In genomic region chr6:146901929-146902328, GRCm38 (mm10) we compare ENCODE assay signal across 28 mouse cellular contexts. TPM values are rescaled to one million over a fixed set of nuclear protein-coding genes. Genes with fewer than 3 reads are reported as not detected.
DNase-seq lines count a peak whose midpoint lies in the region; ATAC-seq and TF ChIP-seq lines count a peak whose summit lies in the region.
"Had no signal": no experiment of that assay in that cellular context is flagged by ENCODE, and none has a peak within 500 bp of the region (broad histone marks: within the 10 kb centered on the region; RNA-seq: fewer than 3 reads in every experiment).

No protein-coding gene starts in this region.

- H3K36me3 ChIP-seq in heart, adult 2 months (ENCODE audit: control insufficient read depth, insufficient read depth, low read length): peaks cover 33% of the 10 kb centered on the region
- no peaks in the 10 kb centered on the region for H3K36me3 ChIP-seq in lung, embryonic 14.5 days (ENCODE audit: insufficient read depth)
- peaks cover 0 to 9% of the 10 kb centered on the region in 2 experiments; a peak in 2 of 4 replicates for H3K36me3 ChIP-seq in MEL (ENCODE audit: control insufficient read depth in 1 of 2, insufficient read depth in 2 of 2, low read length in 2 of 2)
- H3K36me3 ChIP-seq in stomach, postnatal 0 days (ENCODE audit: control insufficient read depth, insufficient read depth, low read length): no peaks in the 10 kb centered on the region
- H3K36me3 ChIP-seq: embryonic facial prominence, embryonic 15.5 days; forebrain, embryonic 15.5 days; G1E; hindbrain, embryonic 13.5 days had no signal

- H3K27ac ChIP-seq in heart, adult 2 months: peak overlapping the region; percentile 58
- H3K27ac ChIP-seq in lung, embryonic 14.5 days (ENCODE audit: low read depth): no peak overlapping the region
- H3K27ac ChIP-seq in MEL (ENCODE audit: control insufficient read depth, low read depth, low read length): no peak overlapping the region
- no peak overlapping the region for H3K27ac ChIP-seq in stomach, postnatal 0 days (replicated peaks)
- H3K27ac ChIP-seq: embryonic facial prominence, embryonic 15.5 days; forebrain, embryonic 15.5 days; heart, embryonic 10.5 days; hindbrain, embryonic 13.5 days; hindbrain, postnatal 0 days had no signal

- no peak overlapping the region for H3K4me3 ChIP-seq in heart, adult 2 months
- H3K4me3 ChIP-seq in lung, embryonic 14.5 days (ENCODE audit: low read depth, low read length): no peak overlapping the region
- H3K4me3 ChIP-seq in MEL (ENCODE audit: control insufficient read depth in 1 of 2, insufficient read depth in 1 of 2, low read depth in 2 of 2, low read length in 2 of 2): no peak overlapping the region
- H3K4me3 ChIP-seq in stomach, postnatal 0 days (ENCODE audit: low read depth, low read length): no peak overlapping the region
- H3K4me3 ChIP-seq: embryonic facial prominence, embryonic 15.5 days; erythroblast, embryonic 14.5 days; forebrain, embryonic 15.5 days; heart, embryonic 10.5 days; hindbrain, embryonic 13.5 days had no signal

- peaks cover 23% of the 10 kb centered on the region for H3K4me1 ChIP-seq in heart, adult 2 months (ENCODE audit: control insufficient read depth, insufficient read depth, low read length)
- peaks cover 4% of the 10 kb centered on the region; the same call in 1 of the 2 replicates for H3K4me1 ChIP-seq in lung, embryonic 14.5 days (ENCODE audit: insufficient read depth)
- H3K4me1 ChIP-seq in MEL (ENCODE audit: control insufficient read depth in 1 of 2, insufficient read depth in 2 of 2, low read length in 2 of 2): peaks cover 7% of the 10 kb centered on the region in 2 experiments
- H3K4me1 ChIP-seq in stomach, postnatal 0 days (replicated peaks; ENCODE audit: control insufficient read depth, insufficient read depth): 0 out of 2 replicates have a peak, but pooled peaks cover 2% of the 10 kb centered on the region
- H3K4me1 ChIP-seq: forebrain, embryonic 15.5 days; hindbrain, embryonic 13.5 days had no signal

- TF ChIP-seq EP300 in heart, adult 2 months (IDR thresholded peaks at IDR 0.05; ENCODE audit: insufficient read depth, low read depth, low read length): no peak
- no peak for TF ChIP-seq EP300 in MEL (IDR thresholded peaks at IDR 0.05; ENCODE audit: low read depth in 1 of 2, low read length in 2 of 2)
- TF ChIP-seq EP300 in stomach, postnatal 0 days (optimal IDR thresholded peaks at IDR 0.05): no peak

- no peak overlapping the region for H3K4me2 ChIP-seq in lung, embryonic 14.5 days
- H3K4me2 ChIP-seq in stomach, postnatal 0 days (replicated peaks; ENCODE audit: low read depth): no peak overlapping the region
- H3K4me2 ChIP-seq: embryonic facial prominence, embryonic 15.5 days; forebrain, embryonic 15.5 days; hindbrain, embryonic 13.5 days had no signal

- H3K9ac ChIP-seq in heart, adult 2 months (ENCODE audit: low read depth, low read length): no peak overlapping the region
- no peak overlapping the region for H3K9ac ChIP-seq in lung, embryonic 14.5 days
- no peak overlapping the region for H3K9ac ChIP-seq in MEL (ENCODE audit: control insufficient read depth, low read depth, low read length, poor library complexity, severe bottlenecking)
- H3K9ac ChIP-seq in stomach, postnatal 0 days (ENCODE audit: low read length): no peak overlapping the region
- H3K9ac ChIP-seq: embryonic facial prominence, embryonic 15.5 days; forebrain, embryonic 15.5 days; hindbrain, embryonic 13.5 days had no signal

- H3K27me3 ChIP-seq in heart, adult 2 months (ENCODE audit: control insufficient read depth, insufficient read depth, low read length): no peaks in the 10 kb centered on the region
- H3K27me3 ChIP-seq in lung, embryonic 14.5 days (ENCODE audit: insufficient read depth, low read length): no peaks in the 10 kb centered on the region
- H3K27me3 ChIP-seq in MEL (ENCODE audit: control insufficient read depth in 1 of 2, insufficient read depth in 2 of 2, low read length in 2 of 2): no peaks in the 10 kb centered on the region
- H3K27me3 ChIP-seq in stomach, postnatal 0 days (ENCODE audit: control insufficient read depth, insufficient read depth, low read length): no peaks in the 10 kb centered on the region
- H3K27me3 ChIP-seq: CH12.LX; embryonic facial prominence, embryonic 15.5 days; forebrain, embryonic 15.5 days; hindbrain, embryonic 13.5 days had no signal

- no peaks in the 10 kb centered on the region for H3K9me3 ChIP-seq in lung, embryonic 14.5 days (ENCODE audit: low read depth, low read length)
- no peaks in the 10 kb centered on the region for H3K9me3 ChIP-seq in MEL (replicated peaks; ENCODE audit: insufficient read depth, low read length)
- no peaks in the 10 kb centered on the region for H3K9me3 ChIP-seq in stomach, postnatal 0 days (ENCODE audit: control insufficient read depth, low read length)
- H3K9me3 ChIP-seq: embryonic facial prominence, embryonic 15.5 days; forebrain, embryonic 15.5 days; G1E; heart, embryonic 10.5 days; hindbrain, embryonic 13.5 days had no signal

- no peak for DNase-seq in heart, adult 2 months
- no peak for DNase-seq in heart, postnatal 14 days
- no peak for DNase-seq in lung, embryonic 14.5 days
- no peak for DNase-seq in lung, postnatal 4 days
- DNase-seq in MEL (ENCODE audit: low read depth, low spot score): no peak
- no peak for DNase-seq in stomach, postnatal 0 days (ENCODE audit: low spot score)
- DNase-seq in urinary bladder, postnatal 25 days (ENCODE audit: low spot score): no peak
- DNase-seq: adrenal gland, adult 2 months; adrenal gland, postnatal 25 days; cerebellum, adult 11 months; cerebellum, adult 8-10 months; cerebellum, postnatal 14 days; embryo, embryonic 11 days; gastrocnemius, postnatal 14 days; heart, postnatal 10 days had no signal

- 75% methylated on average over 4 of the region's 4 CpGs for WGBS in heart, adult 2 months
- 90% methylated on average over 4 of the region's 4 CpGs for WGBS in lung, embryonic 14.5 days
- 89% methylated on average over 4 of the region's 4 CpGs for WGBS in stomach, postnatal 0 days

- no peak for TF ChIP-seq POLR2A in heart, adult 2 months (IDR thresholded peaks at IDR 0.05; ENCODE audit: insufficient read depth, low read depth, low read length)
- no peak for TF ChIP-seq POLR2A in MEL (IDR thresholded peaks at IDR 0.05; ENCODE audit: control insufficient read depth in 1 of 2, insufficient read depth in 1 of 2, low read depth in 1 of 2, low read length in 2 of 2, poor library complexity in 1 of 2)

- no peak for ATAC-seq in lung, embryonic 14.5 days (ENCODE audit: insufficient read depth)
- no peak for ATAC-seq in stomach, postnatal 0 days (ENCODE audit: low FRiP score, low TSS enrichment)
- ATAC-seq: forebrain, embryonic 15.5 days; hindbrain, postnatal 0 days had no signal

- peak; percentile 43 for TF ChIP-seq CTCF in heart, adult 2 months (IDR thresholded peaks at IDR 0.05)
- 0 out of 2 replicates have a peak, but pooled peaks have one; percentile 7 for TF ChIP-seq CTCF in lung, embryonic 14.5 days (IDR thresholded peaks at IDR 0.05; ENCODE audit: low read depth)
- peak in 2 of 3 experiments; percentile 38 to 41; a peak in 3 of 6 replicates for TF ChIP-seq CTCF in MEL (IDR thresholded peaks at IDR 0.05 in 2 of 3, conservative IDR thresholded peaks at IDR 0.05 in 1 of 3; ENCODE audit: control insufficient read depth in 1 of 3, insufficient read depth in 1 of 3, low read depth in 2 of 3, low read length in 3 of 3, poor library complexity in 1 of 3, severe bottlenecking in 1 of 3)
- peak; percentile 36; the same call in 1 of the 2 replicates for TF ChIP-seq CTCF in stomach, postnatal 0 days (IDR thresholded peaks at IDR 0.05; ENCODE audit: low read depth)

- intact Hi-C loops in heart, adult 2 months (cut with DNase I): loop anchor here (2.0 to 5.0 kb wide), 2 partner anchors 31 to 45 kb away; no protein-coding TSS in a partner anchor
- intact Hi-C loops in heart, postnatal 14 days (cut with DNase I): no loop called here

- peak; percentile 31 for TF ChIP-seq RAD21 in MEL (IDR thresholded peaks at IDR 0.05; ENCODE audit: low read depth, low read length)

- peaks cover 1% of the 10 kb centered on the region; the same call in 1 of the 2 replicates for H3K79me2 ChIP-seq in heart, adult 2 months (replicated peaks; ENCODE audit: control insufficient read depth, insufficient read depth, low read length)
- no peaks in the 10 kb centered on the region for H3K79me2 ChIP-seq in MEL (ENCODE audit: control insufficient read depth, insufficient read depth, low read length, poor library complexity)

TF ChIP-seq in MEL, 35 proteins besides CTCF, POLR2A, EP300 and RAD21:
- TF ChIP-seq SIN3A (IDR thresholded peaks at IDR 0.05; ENCODE audit: low read length): no peak
- TF ChIP-seq SMC3 (IDR thresholded peaks at IDR 0.05; ENCODE audit: low read depth, low read length): peak; percentile 30

RNA-seq across cellular contexts. Expression of gene Ppfibp1, which starts 13.6 kb away (rescaled TPM):
- 100 to 1,000 TPM; 102 to 128 TPM for total RNA-seq in heart, adult 2 months (2021)
- polyA plus RNA-seq in heart, adult 2 months (2012; rRNA removed): 15.4 and 33.7 TPM in 2 replicates
- 10 to 100 TPM; 80.7 to 89.8 TPM for total RNA-seq in heart, postnatal 14 days (2021)
- 52.5 and 56.8 TPM in 2 replicates for polyA plus RNA-seq in lung, embryonic 14.5 days (2014; fragmentation: Nextera tagmentation; extraction: Ambion mirVana)
- total RNA-seq in MEL (2012; rRNA removed): 12.2 and 13.8 TPM in 2 replicates
- polyA plus RNA-seq in MEL (2012; ENCODE audit: insufficient read depth in 1 of 2, insufficient read length in 2 of 2, low read depth in 1 of 2, low replicate concordance in 2 of 2, missing spikeins in 1 of 2): 10 to 100 TPM in 1 of 2 experiments, not detected in 1; 14.6 TPM
- 26.1 and 29.8 TPM in 2 replicates for polyA plus RNA-seq in stomach, postnatal 0 days (2015; fragmentation: Nextera tagmentation; extraction: Ambion mirVana)
- polyA plus RNA-seq: erythroblast, embryonic 14.5 days had no signal

RNA-seq across cellular contexts. Expression of gene Smco2, which starts 52.0 kb away (rescaled TPM):
- total RNA-seq in heart, adult 2 months (2021): 1 to 10 TPM; 2.0 TPM
- 0.47 and 0.76 TPM in 2 replicates for polyA plus RNA-seq in heart, adult 2 months (2012; rRNA removed)
- 1 to 10 TPM; 1.3 to 1.4 TPM for total RNA-seq in heart, postnatal 14 days (2021)
- polyA plus RNA-seq in lung, embryonic 14.5 days (2014; fragmentation: Nextera tagmentation; extraction: Ambion mirVana): not detected in 2 replicates
- not detected in 2 replicates for total RNA-seq in MEL (2012; rRNA removed)
- polyA plus RNA-seq in MEL (2012; ENCODE audit: insufficient read depth in 1 of 2, insufficient read length in 2 of 2, low read depth in 1 of 2, low replicate concordance in 2 of 2, missing spikeins in 1 of 2): not detected
- polyA plus RNA-seq in stomach, postnatal 0 days (2015; fragmentation: Nextera tagmentation; extraction: Ambion mirVana): not detected in 2 replicates
- total RNA-seq: adrenal gland, adult 2 months; adrenal gland, postnatal 25 days; CH12.LX; common myeloid progenitor, adult 5-6 weeks; gastrocnemius, postnatal 14 days; hematopoietic stem cell, adult 5-6 weeks; hindbrain, postnatal 0 days had no signal
- polyA plus RNA-seq: adrenal gland, adult 2 months; embryonic facial prominence, embryonic 11.5 days; embryonic facial prominence, embryonic 15.5 days; erythroblast, embryonic 14.5 days; forebrain, embryonic 11.5 days; forebrain, embryonic 15.5 days; G1E; heart, embryonic 10.5 days; hindbrain, embryonic 13.5 days; hindbrain, postnatal 0 days; intestine, embryonic 14.5 days had no signal

RNA-seq across cellular contexts. Expression of gene 1700034J05Rik, which starts 52.3 kb away (rescaled TPM):
- not detected for total RNA-seq in heart, adult 2 months (2021)
- not detected in 2 replicates for polyA plus RNA-seq in heart, adult 2 months (2012; rRNA removed)
- not detected for total RNA-seq in heart, postnatal 14 days (2021)
- 0.21 and 0.39 TPM in 2 replicates for polyA plus RNA-seq in lung, embryonic 14.5 days (2014; fragmentation: Nextera tagmentation; extraction: Ambion mirVana)
- total RNA-seq in MEL (2012; rRNA removed): not detected in 2 replicates
- not detected for polyA plus RNA-seq in MEL (2012; ENCODE audit: insufficient read depth in 1 of 2, insufficient read length in 2 of 2, low read depth in 1 of 2, low replicate concordance in 2 of 2, missing spikeins in 1 of 2)
- polyA plus RNA-seq in stomach, postnatal 0 days (2015; fragmentation: Nextera tagmentation; extraction: Ambion mirVana): 0.11 TPM in 1 of 2 replicates, not detected in the other
- total RNA-seq: adrenal gland, adult 2 months; adrenal gland, postnatal 25 days; CH12.LX; common myeloid progenitor, adult 5-6 weeks; gastrocnemius, postnatal 14 days; heart, postnatal 10 days; hematopoietic stem cell, adult 5-6 weeks; hindbrain, postnatal 0 days had no signal
- polyA plus RNA-seq: adrenal gland, adult 2 months; embryonic facial prominence, embryonic 11.5 days; erythroblast, embryonic 14.5 days; forebrain, embryonic 15.5 days; G1E; hindbrain, embryonic 13.5 days; hindbrain, postnatal 0 days had no signal
